Mouse (Mus musculus) neural tube, embryonic 11.5 days (tissue): ENCODE measurements at regions not wholly inside any gene's neighbourhood (a gene's known extent, or its start where the extent isn't known, plus 50 kb on each side); places are given as distances from the start of the nearest gene placed in this dataset.

Source experiments
- ATAC-seq: fragments of 200-750 bp; cut with Nextera tagmentation; 2 replicates; pipeline ENCODE4 v1.8.0; 2017; ENCODE audit warnings: moderate number of reproducible peaks, mild to moderate bottlenecking, moderate TSS enrichment, moderate library complexity; ENCODE audit not compliant: insufficient read depth, low FRiP score, low TSS enrichment
- DNase-seq: peaks from one replicate; pipeline ENCODE4 v3.0.0-alpha.2; 2015; ENCODE audit warnings: low spot score
- H3K27ac ChIP-seq: fragments of 300-500 bp; sonication (generic); 2 replicates; pipeline ENCODE4 v1.5.1; 2014; ENCODE audit warnings: low read depth, mild to moderate bottlenecking, low read length
- H3K27me3 ChIP-seq: fragments of 300-500 bp; sonication (generic); 2 replicates; pipeline ENCODE4 v1.6.1; 2014; ENCODE audit warnings: mild to moderate bottlenecking, low read length, mixed read lengths; ENCODE audit not compliant: control insufficient read depth, insufficient read depth
- H3K36me3 ChIP-seq: fragments of 300-500 bp; sonication (generic); 2 replicates; pipeline ENCODE4 v1.6.1; 2014; ENCODE audit warnings: mild to moderate bottlenecking, low read length, moderate library complexity, mixed read lengths; ENCODE audit not compliant: control insufficient read depth, insufficient read depth
- H3K4me1 ChIP-seq: fragments of 300-500 bp; sonication (generic); 2 replicates; pipeline ENCODE4 v1.6.1; 2014; ENCODE audit warnings: low read length, mixed read lengths; ENCODE audit not compliant: control insufficient read depth, insufficient read depth
- H3K4me2 ChIP-seq: fragments of 300-500 bp; sonication (generic); 2 replicates; pipeline ENCODE4 v1.6.1; 2014; ENCODE audit warnings: low read depth, mild to moderate bottlenecking, moderate library complexity
- H3K4me3 ChIP-seq: fragments of 300-500 bp; sonication (generic); 2 replicates; pipeline ENCODE4 v1.5.1; 2014; ENCODE audit warnings: low read depth, low read length
- H3K9ac ChIP-seq: fragments of 300-500 bp; sonication (generic); 2 replicates; pipeline ENCODE4 v1.6.1; 2014; ENCODE audit warnings: mild to moderate bottlenecking, low read length
- H3K9me3 ChIP-seq: fragments of 300-500 bp; sonication (generic); 2 replicates; pipeline ENCODE4 v1.6.1; 2016; ENCODE audit warnings: low read length; ENCODE audit not compliant: control insufficient read depth
- WGBS: fragments of 180-500 bp; shearing (Covaris S2); extraction: QIAGEN DNeasy Blood & Tissue Kit; methylation state at CpG from one replicate; pipeline ENCODE4 v1.1.7; 2014; 5-methylcytosine and 5-hydroxymethylcytosine counted together

GRCm38 (mm10) chr9:85985671-85986070 is 143.5 kb downstream of the Tpbg start:
- Histone ChIP-seq H3K27ac (no peak overlapping the region), H3K4me1 (no peaks in the 10 kb centered on the region), H3K4me2 (no peak overlapping the region), H3K9me3 (no peaks in the 10 kb centered on the region), H3K27me3 (no peaks in the 10 kb centered on the region), H3K9ac (no peak overlapping the region), H3K36me3 (no peaks in the 10 kb centered on the region), H3K4me3 (no peak overlapping the region)
- ATAC-seq (peak; percentile 50; the same call in 1 of the 2 replicates), DNase-seq (no peak)
- 50% methylated on average over 5 of the region's 5 CpGs for WGBS

GRCm38 (mm10) chr9:85986142-85986541 is 144.0 kb downstream of the Tpbg start:
- H3K4me1 ChIP-seq, result no peaks in the 10 kb centered on the region
- ATAC-seq, result no peak; the same call in 1 of the 2 replicates
- 81% methylated on average over 2 of the region's 2 CpGs for WGBS
- H3K27me3 ChIP-seq, result no peaks in the 10 kb centered on the region
- no peak for DNase-seq
- no peak overlapping the region for H3K4me3 ChIP-seq
- no peaks in the 10 kb centered on the region for H3K36me3 ChIP-seq
- no peaks in the 10 kb centered on the region for H3K9me3 ChIP-seq
- H3K4me2 ChIP-seq, result no peak overlapping the region
- no peak overlapping the region for H3K9ac ChIP-seq
- H3K27ac ChIP-seq, result no peak overlapping the region

GRCm38 (mm10) chr9:86002996-86003395 is 160.8 kb downstream of the Tpbg start:
- H3K27ac ChIP-seq, result no peak overlapping the region
- H3K36me3 ChIP-seq, result no peaks in the 10 kb centered on the region
- H3K9ac ChIP-seq, result no peak overlapping the region
- H3K27me3 ChIP-seq, result no peaks in the 10 kb centered on the region
- no peak overlapping the region for H3K4me2 ChIP-seq
- H3K4me1 ChIP-seq, result no peaks in the 10 kb centered on the region
- 61% methylated on average over 2 of the region's 2 CpGs for WGBS
- no peaks in the 10 kb centered on the region for H3K9me3 ChIP-seq
- ATAC-seq, result no peak
- no peak overlapping the region for H3K4me3 ChIP-seq
- no peak for DNase-seq

- Histone ChIP-seq H3K4me1 (no peaks in the 10 kb centered on the region), H3K9ac (no peak overlapping the region), H3K36me3 (no peaks in the 10 kb centered on the region), H3K4me2 (no peak overlapping the region), H3K27ac (no peak overlapping the region), H3K9me3 (no peaks in the 10 kb centered on the region), H3K27me3 (no peaks in the 10 kb centered on the region), H3K4me3 (no peak overlapping the region)
- ATAC-seq (no peak), DNase-seq (no peak)
- 58% methylated on average over 2 of the region's 2 CpGs for WGBS
These were observed 169.5 kb downstream of the Tpbg start for GRCm38 (mm10) chr9:86011661-86012060.

- WGBS, result 90% methylated on average over 4 of the region's 4 CpGs
These were observed 173.7 kb downstream of the Tpbg start for GRCm38 (mm10) chr9:86015841-86016240.

GRCm38 (mm10) chr9:86020133-86020532 is 178.0 kb downstream of the Tpbg start:
- H3K4me3 ChIP-seq, result no peak overlapping the region
- H3K9me3 ChIP-seq, result no peaks in the 10 kb centered on the region
- no peaks in the 10 kb centered on the region for H3K27me3 ChIP-seq
- DNase-seq (no peak), ATAC-seq (no peak)
- no peaks in the 10 kb centered on the region for H3K4me1 ChIP-seq
- H3K36me3 ChIP-seq, result no peaks in the 10 kb centered on the region
- H3K27ac ChIP-seq, result no peak overlapping the region
- H3K9ac ChIP-seq, result no peak overlapping the region
- no peak overlapping the region for H3K4me2 ChIP-seq
- 85% methylated on average over 6 of the region's 6 CpGs for WGBS

More at GRCm38 (mm10) chr9:86015841-86016240, 173.7 kb downstream of the Tpbg start:
- Histone ChIP-seq H3K9me3 (no peaks in the 10 kb centered on the region), H3K27me3 (no peaks in the 10 kb centered on the region), H3K4me3 (no peak overlapping the region), H3K4me2 (no peak overlapping the region), H3K27ac (no peak overlapping the region), H3K4me1 (no peaks in the 10 kb centered on the region), H3K36me3 (no peaks in the 10 kb centered on the region), H3K9ac (no peak overlapping the region)
- DNase-seq, result no peak
- ATAC-seq, result no peak

- 74% methylated on average over 4 of the region's 4 CpGs for WGBS
- ATAC-seq, result no peak
These were observed 178.6 kb downstream of the Tpbg start for GRCm38 (mm10) chr9:86020765-86021164.

GRCm38 (mm10) chr9:86030738-86031137 is 188.6 kb downstream of the Tpbg start:
- no peak for DNase-seq
- no peaks in the 10 kb centered on the region for H3K36me3 ChIP-seq
- no peak for ATAC-seq
- 83% methylated on average over 5 of the region's 5 CpGs for WGBS
- H3K9me3 ChIP-seq, result no peaks in the 10 kb centered on the region
- no peak overlapping the region for H3K4me2 ChIP-seq
- no peak overlapping the region for H3K27ac ChIP-seq
- H3K9ac ChIP-seq, result no peak overlapping the region
- H3K4me1 ChIP-seq, result no peaks in the 10 kb centered on the region
- no peak overlapping the region for H3K4me3 ChIP-seq
- no peaks in the 10 kb centered on the region for H3K27me3 ChIP-seq

More at GRCm38 (mm10) chr9:86020765-86021164, 178.6 kb downstream of the Tpbg start:
- no peak overlapping the region for H3K9ac ChIP-seq
- H3K27ac ChIP-seq, result no peak overlapping the region
- no peaks in the 10 kb centered on the region for H3K27me3 ChIP-seq
- no peak for DNase-seq
- H3K36me3 ChIP-seq, result no peaks in the 10 kb centered on the region
- H3K4me1 ChIP-seq, result no peaks in the 10 kb centered on the region
- no peak overlapping the region for H3K4me2 ChIP-seq
- no peaks in the 10 kb centered on the region for H3K9me3 ChIP-seq
- H3K4me3 ChIP-seq, result no peak overlapping the region

- ATAC-seq (no peak), DNase-seq (no peak)
- no peaks in the 10 kb centered on the region for H3K36me3 ChIP-seq
- H3K4me3 ChIP-seq, result no peak overlapping the region
- no peak overlapping the region for H3K4me2 ChIP-seq
- no peaks in the 10 kb centered on the region for H3K9me3 ChIP-seq
- WGBS, result 69% methylated on average over 4 of the region's 4 CpGs
- no peak overlapping the region for H3K27ac ChIP-seq
- no peaks in the 10 kb centered on the region for H3K4me1 ChIP-seq
- no peak overlapping the region for H3K9ac ChIP-seq
- no peaks in the 10 kb centered on the region for H3K27me3 ChIP-seq
These were observed 201.9 kb downstream of the Tpbg start for GRCm38 (mm10) chr9:86044098-86044497.
